Mouse (Mus musculus): Measurements from ENCODE around the gene Mus81. TPM values are rescaled to one million over a fixed set of nuclear protein-coding genes. Genes with fewer than 3 reads are reported as not detected.

The Mus81 gene
- polyA plus RNA-seq, 1 experiment from 2014 or later: 38.4 TPM

DNA sequence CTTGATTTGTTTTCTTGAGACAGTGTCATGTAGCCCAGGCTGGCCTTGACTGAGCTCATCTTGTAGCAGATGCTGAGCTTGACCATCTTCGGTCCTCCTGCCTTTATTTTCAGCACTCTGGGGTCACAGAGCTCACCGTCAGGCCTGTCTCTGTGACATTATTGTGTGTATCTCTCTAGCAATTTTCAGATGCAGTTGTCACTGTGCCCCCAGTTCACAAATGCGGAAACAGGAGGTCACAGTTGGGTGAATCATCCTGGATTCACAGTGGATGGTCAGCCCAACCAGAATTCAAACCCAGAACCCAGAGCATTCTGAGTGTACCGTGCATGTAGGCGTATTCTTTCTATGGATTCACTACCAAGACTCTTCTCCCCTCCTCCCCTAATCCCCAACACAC, 42.5 kb downstream of the Mus81 start:
- no peak overlapping the region for H3K4me3 ChIP-seq (ENCODE audit: low read depth, low read length)
- peaks cover 44% of the 10 kb centered on the region for H3K27me3 ChIP-seq (ENCODE audit: control insufficient read depth, insufficient read depth, low read length)

DNA sequence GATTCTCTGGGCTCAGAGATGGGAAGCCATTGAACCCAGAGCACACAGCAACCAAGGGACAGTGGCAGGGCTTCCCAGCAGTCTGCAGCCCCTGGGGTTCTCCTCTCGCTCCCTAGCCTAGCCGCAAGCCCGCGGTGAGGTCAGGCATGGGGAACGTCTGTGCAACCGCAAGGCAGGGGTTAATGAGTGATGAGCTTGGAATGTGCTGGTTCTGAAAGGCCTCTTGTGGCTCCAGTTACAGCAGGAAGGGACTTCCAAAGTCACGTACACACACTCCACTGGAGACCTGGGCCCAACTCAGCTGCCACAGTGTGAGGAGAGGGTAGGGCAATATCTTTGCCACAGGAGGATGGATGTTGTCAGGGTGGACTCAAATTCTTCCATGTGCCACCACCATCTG, 43.2 kb downstream of the Mus81 start:
- Histone ChIP-seq H3K36me3 (ENCODE audit: control insufficient read depth, insufficient read depth, low read length) (no peaks in the 10 kb centered on the region), H3K4me2 (no peak overlapping the region), H3K4me1 (ENCODE audit: control insufficient read depth, insufficient read depth, low read length) (peaks cover 12% of the 10 kb centered on the region), H3K9me3 (ENCODE audit: control insufficient read depth, low read length) (peaks cover 4% of the 10 kb centered on the region; the same call in 1 of the 2 replicates), H3K4me3 (ENCODE audit: low read depth, low read length) (no peak overlapping the region), H3K27me3 (ENCODE audit: control insufficient read depth, insufficient read depth, low read length) (peaks cover 41% of the 10 kb centered on the region), H3K9ac (ENCODE audit: low read length) (no peak overlapping the region), H3K27ac (ENCODE audit: low read depth, low read length) (no peak overlapping the region)
- ATAC-seq (ENCODE audit: low FRiP score) (no peak), DNase-seq (ENCODE audit: low spot score, missing footprints) (no peak)
- WGBS: 50% methylated on average over 7 of the region's 7 CpGs

More for the DNA sequence above, 42.5 kb downstream of the Mus81 start:
- no peaks in the 10 kb centered on the region for H3K36me3 ChIP-seq (ENCODE audit: control insufficient read depth, insufficient read depth, low read length)
- no peak overlapping the region for H3K9ac ChIP-seq (ENCODE audit: low read length)
- ATAC-seq (ENCODE audit: low FRiP score) (no peak), DNase-seq (ENCODE audit: low spot score, missing footprints) (no peak)
- H3K27ac ChIP-seq (ENCODE audit: low read depth, low read length): no peak overlapping the region
- no peak overlapping the region for H3K4me2 ChIP-seq
- H3K4me1 ChIP-seq (ENCODE audit: control insufficient read depth, insufficient read depth, low read length): peaks cover 12% of the 10 kb centered on the region
- 87% methylated on average over 5 of the region's 5 CpGs for WGBS
- no peaks in the 10 kb centered on the region for H3K9me3 ChIP-seq (ENCODE audit: control insufficient read depth, low read length)

DNA sequence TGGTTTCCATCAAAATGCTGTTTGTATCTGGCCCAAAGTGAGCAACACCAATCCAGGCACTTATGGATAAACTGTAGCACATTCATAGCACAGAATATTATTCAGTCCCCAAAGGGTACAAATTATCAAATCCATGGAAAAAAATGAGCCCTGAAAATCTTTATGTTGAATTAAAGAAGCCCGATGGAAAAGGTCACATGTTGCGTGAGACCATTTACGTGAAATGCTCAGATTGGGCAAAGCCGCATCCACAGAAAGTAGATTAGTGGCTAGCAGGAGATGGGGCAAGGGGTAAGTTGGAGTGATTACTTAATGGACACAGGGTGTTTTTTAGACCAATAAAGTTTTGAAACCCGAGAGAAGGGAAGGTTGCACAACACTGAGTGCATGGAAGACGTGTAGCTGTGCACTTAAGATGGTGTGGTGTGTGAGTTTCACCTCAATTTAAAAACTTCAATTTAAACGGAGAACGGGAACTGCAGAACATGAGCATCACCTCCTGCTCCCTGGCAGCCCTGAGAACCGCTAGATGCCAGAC, 43.8 kb downstream of the Mus81 start:
- Histone ChIP-seq H3K9me3 (ENCODE audit: control insufficient read depth, low read length) (peaks cover 4% of the 10 kb centered on the region; the same call in 1 of the 2 replicates), H3K27ac (ENCODE audit: low read depth, low read length) (no peak overlapping the region), H3K4me3 (ENCODE audit: low read depth, low read length) (no peak overlapping the region), H3K27me3 (ENCODE audit: control insufficient read depth, insufficient read depth, low read length) (peaks cover 36% of the 10 kb centered on the region), H3K36me3 (ENCODE audit: control insufficient read depth, insufficient read depth, low read length) (no peaks in the 10 kb centered on the region), H3K4me2 (no peak overlapping the region), H3K4me1 (ENCODE audit: control insufficient read depth, insufficient read depth, low read length) (peaks cover 12% of the 10 kb centered on the region), H3K9ac (ENCODE audit: low read length) (no peak overlapping the region)
- 69% methylated on average over 9 of the region's 9 CpGs for WGBS
- ATAC-seq (ENCODE audit: low FRiP score): no peak
- DNase-seq (ENCODE audit: low spot score, missing footprints): no peak

DNA sequence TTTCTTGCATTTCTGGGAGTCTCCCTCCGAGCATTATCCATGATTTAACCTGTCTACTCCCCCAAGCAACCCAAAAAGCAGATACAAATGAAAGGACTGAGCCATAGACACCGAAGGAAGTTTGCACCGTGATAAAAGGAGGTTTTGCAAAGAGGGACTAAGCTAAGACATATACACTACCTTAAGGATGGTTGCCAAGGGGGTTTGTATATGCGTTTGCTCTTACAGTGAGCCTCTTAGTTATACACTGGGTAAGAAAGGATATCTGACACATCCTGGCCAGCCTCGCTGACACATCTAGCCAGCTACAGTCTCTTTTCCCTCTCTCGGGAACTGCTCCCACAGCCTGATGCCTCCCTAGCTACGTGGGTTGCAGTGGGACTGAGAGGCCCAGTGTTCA, 54.3 kb downstream of the Mus81 start:
- Histone ChIP-seq H3K9me3 (ENCODE audit: control insufficient read depth, low read length) (no peaks in the 10 kb centered on the region), H3K36me3 (ENCODE audit: control insufficient read depth, insufficient read depth, low read length) (no peaks in the 10 kb centered on the region), H3K4me2 (peak overlapping the region; percentile 46), H3K27me3 (ENCODE audit: control insufficient read depth, insufficient read depth, low read length) (no peaks in the 10 kb centered on the region), H3K27ac (ENCODE audit: low read depth, low read length) (no peak overlapping the region), H3K4me3 (ENCODE audit: low read depth, low read length) (no peak overlapping the region), H3K4me1 (ENCODE audit: control insufficient read depth, insufficient read depth, low read length) (peaks cover 7% of the 10 kb centered on the region), H3K9ac (ENCODE audit: low read length) (peak overlapping the region; percentile 49; the same call in 1 of the 2 replicates)
- DNase-seq (ENCODE audit: low spot score, missing footprints): peak; percentile 67
- WGBS: 80% methylated on average over 7 of the region's 7 CpGs
- no peak for ATAC-seq (ENCODE audit: low FRiP score)

DNA sequence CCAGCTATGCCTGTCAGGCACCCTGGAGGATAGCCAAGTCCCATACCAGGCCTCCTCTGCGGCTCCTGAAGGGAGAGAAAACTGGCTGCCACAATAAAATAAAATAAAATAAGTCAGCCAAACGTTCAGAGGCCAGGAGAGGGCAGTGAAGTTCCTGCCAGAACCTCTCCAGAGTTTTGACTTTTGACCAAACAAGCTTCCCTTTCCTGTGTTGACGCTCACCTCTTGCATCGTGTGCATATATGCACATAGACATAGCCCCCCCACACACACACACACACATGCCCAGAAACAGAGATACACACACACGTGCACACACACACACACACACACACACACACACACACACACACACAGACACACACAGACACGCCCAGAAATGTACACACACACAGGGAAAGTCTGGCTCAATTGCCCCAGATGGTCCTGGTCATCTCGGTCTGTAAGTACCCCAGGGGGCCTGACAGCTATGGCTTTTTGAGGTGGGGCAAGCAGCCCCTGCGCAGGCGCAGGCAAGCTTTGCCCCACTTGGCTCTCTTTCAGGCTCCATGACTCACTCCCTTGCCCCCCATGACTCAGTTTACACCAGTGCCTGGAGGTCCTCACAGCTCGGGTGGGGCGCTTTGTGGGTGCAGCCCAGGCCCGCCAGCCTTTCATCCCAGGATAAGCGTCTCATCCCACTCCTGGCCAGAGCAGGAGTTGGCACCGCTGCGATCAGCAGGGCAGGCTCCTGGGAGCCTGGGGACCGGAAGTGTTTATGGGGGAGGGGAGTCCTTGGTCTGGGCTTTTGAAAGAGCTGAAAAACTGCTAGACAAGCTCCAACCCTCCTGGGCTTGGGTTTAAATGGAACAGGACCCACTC, 55.0 kb downstream of the Mus81 start:
- peak overlapping the region; percentile 49 for H3K9ac ChIP-seq (ENCODE audit: low read length)
- H3K4me1 ChIP-seq (ENCODE audit: control insufficient read depth, insufficient read depth, low read length): peaks cover 7% of the 10 kb centered on the region
- peak overlapping the region; percentile 46 for H3K4me2 ChIP-seq
- no peaks in the 10 kb centered on the region for H3K36me3 ChIP-seq (ENCODE audit: control insufficient read depth, insufficient read depth, low read length)
- 11% methylated on average over 16 of the region's 16 CpGs for WGBS
- ATAC-seq (ENCODE audit: low FRiP score) (no peak), DNase-seq (ENCODE audit: low spot score, missing footprints) (peak; percentile 89)
- H3K27ac ChIP-seq (ENCODE audit: low read depth, low read length): no peak overlapping the region
- H3K4me3 ChIP-seq (ENCODE audit: low read depth, low read length): peak overlapping the region; percentile 20; the same call in 1 of the 2 replicates
- H3K9me3 ChIP-seq (ENCODE audit: control insufficient read depth, low read length): no peaks in the 10 kb centered on the region
- no peaks in the 10 kb centered on the region for H3K27me3 ChIP-seq (ENCODE audit: control insufficient read depth, insufficient read depth, low read length)

Other genes starting within 250 kb of the Mus81 start
- gene Pacs1, start 215.3 kb downstream of the Mus81 start, polyA plus RNA-seq (2014; fragmentation: Nextera tagmentation; extraction: Ambion mirVana): 24.8 and 26.1 TPM in 2 replicates
- gene Sf3b2, start 192.9 kb downstream of the Mus81 start, polyA plus RNA-seq (2014; fragmentation: Nextera tagmentation; extraction: Ambion mirVana): 377 and 399 TPM in 2 replicates
- 15.6 TPM in 2 replicates for gene Gal3st3, start 190.1 kb downstream of the Mus81 start, polyA plus RNA-seq (2014; fragmentation: Nextera tagmentation; extraction: Ambion mirVana)
- gene Catsper1, start 152.7 kb downstream of the Mus81 start, polyA plus RNA-seq (2014; fragmentation: Nextera tagmentation; extraction: Ambion mirVana): not detected in 2 replicates
- gene Cst6, start 138.8 kb downstream of the Mus81 start, polyA plus RNA-seq (2014; fragmentation: Nextera tagmentation; extraction: Ambion mirVana): 1.0 and 2.1 TPM in 2 replicates
- gene Eif1ad, start 121.7 kb downstream of the Mus81 start, polyA plus RNA-seq (2014; fragmentation: Nextera tagmentation; extraction: Ambion mirVana): 68.1 and 73.9 TPM in 2 replicates
- 477 and 512 TPM in 2 replicates for gene Banf1, start 121.2 kb downstream of the Mus81 start, polyA plus RNA-seq (2014; fragmentation: Nextera tagmentation; extraction: Ambion mirVana)
- gene Sart1, start 99.7 kb downstream of the Mus81 start, polyA plus RNA-seq (2014; fragmentation: Nextera tagmentation; extraction: Ambion mirVana): 74.0 and 81.0 TPM in 2 replicates
- gene Tsga10ip, start 85.9 kb downstream of the Mus81 start, polyA plus RNA-seq (2014; fragmentation: Nextera tagmentation; extraction: Ambion mirVana): not detected in 2 replicates
- 187 and 204 TPM in 2 replicates for gene Drap1, start 63.4 kb downstream of the Mus81 start, polyA plus RNA-seq (2014; fragmentation: Nextera tagmentation; extraction: Ambion mirVana)
- 31.6 and 33.1 TPM in 2 replicates for gene AI837181, start 63.3 kb downstream of the Mus81 start, polyA plus RNA-seq (2014; fragmentation: Nextera tagmentation; extraction: Ambion mirVana)
- not detected in 2 replicates for gene Fosl1, start 40.9 kb downstream of the Mus81 start, polyA plus RNA-seq (2014; fragmentation: Nextera tagmentation; extraction: Ambion mirVana)
- gene Ccdc85b, start 30.5 kb downstream of the Mus81 start, polyA plus RNA-seq (2014; fragmentation: Nextera tagmentation; extraction: Ambion mirVana): 6.9 and 7.8 TPM in 2 replicates
- gene Fibp, start 27.8 kb downstream of the Mus81 start, polyA plus RNA-seq (2014; fragmentation: Nextera tagmentation; extraction: Ambion mirVana): 98.3 and 103 TPM in 2 replicates
- gene Ctsw, start 19.9 kb downstream of the Mus81 start, polyA plus RNA-seq (2014; fragmentation: Nextera tagmentation; extraction: Ambion mirVana): 2.4 and 3.0 TPM in 2 replicates
- 52.7 and 54.7 TPM in 2 replicates for gene Efemp2, start 14.4 kb downstream of the Mus81 start, polyA plus RNA-seq (2014; fragmentation: Nextera tagmentation; extraction: Ambion mirVana)
- gene Cfl1, start 2.1 kb upstream of the Mus81 start, polyA plus RNA-seq (2014; fragmentation: Nextera tagmentation; extraction: Ambion mirVana): 3,750 and 3,786 TPM in 2 replicates
- gene 1700020D05Rik, start 15.4 kb upstream of the Mus81 start, polyA plus RNA-seq (2014; fragmentation: Nextera tagmentation; extraction: Ambion mirVana): not detected in 2 replicates
- 17.9 and 20.3 TPM in 2 replicates for gene Snx32, start 22.1 kb upstream of the Mus81 start, polyA plus RNA-seq (2014; fragmentation: Nextera tagmentation; extraction: Ambion mirVana)
- 0.18 TPM in 1 of 2 replicates, not detected in the other for gene Ovol1, start 72.2 kb upstream of the Mus81 start, polyA plus RNA-seq (2014; fragmentation: Nextera tagmentation; extraction: Ambion mirVana)
- 1.0 and 1.5 TPM in 2 replicates for gene Ap5b1, start 79.6 kb upstream of the Mus81 start, polyA plus RNA-seq (2014; fragmentation: Nextera tagmentation; extraction: Ambion mirVana)
- 157 and 173 TPM in 2 replicates for gene Rnaseh2c, start 113.5 kb upstream of the Mus81 start, polyA plus RNA-seq (2014; fragmentation: Nextera tagmentation; extraction: Ambion mirVana)
- gene Kat5, start 121.8 kb upstream of the Mus81 start, polyA plus RNA-seq (2014; fragmentation: Nextera tagmentation; extraction: Ambion mirVana): 36.9 and 40.0 TPM in 2 replicates
- 24.6 and 29.9 TPM in 2 replicates for gene Rela, start 149.1 kb upstream of the Mus81 start, polyA plus RNA-seq (2014; fragmentation: Nextera tagmentation; extraction: Ambion mirVana)
- gene Sipa1, start 175.3 kb upstream of the Mus81 start, polyA plus RNA-seq (2014; fragmentation: Nextera tagmentation; extraction: Ambion mirVana): 8.8 and 10.9 TPM in 2 replicates
- gene Map3k11, start 200.3 kb upstream of the Mus81 start, polyA plus RNA-seq (2014; fragmentation: Nextera tagmentation; extraction: Ambion mirVana): 14.0 and 17.3 TPM in 2 replicates
- gene Pcnx3, start 200.5 kb upstream of the Mus81 start, polyA plus RNA-seq (2014; fragmentation: Nextera tagmentation; extraction: Ambion mirVana): 18.6 and 23.1 TPM in 2 replicates
- gene Kcnk7, start 216.0 kb upstream of the Mus81 start, polyA plus RNA-seq (2014; fragmentation: Nextera tagmentation; extraction: Ambion mirVana): not detected in 2 replicates
- 5.3 and 5.4 TPM in 2 replicates for gene Ehbp1l1, start 237.9 kb upstream of the Mus81 start, polyA plus RNA-seq (2014; fragmentation: Nextera tagmentation; extraction: Ambion mirVana)
- 157 and 158 TPM in 2 replicates for gene Fam89b, start 241.3 kb upstream of the Mus81 start, polyA plus RNA-seq (2014; fragmentation: Nextera tagmentation; extraction: Ambion mirVana)

All from midbrain, embryonic 11.5 days (tissue).